Comparison of ENCODE assay signal across 16 mouse cellular contexts in genomic region chr8:84809109-84809940, GRCm38 (mm10). TPM values are rescaled to one million over a fixed set of nuclear protein-coding genes. Genes with fewer than 3 reads are reported as not detected.
DNase-seq lines count a peak whose midpoint lies in the region; ATAC-seq and TF ChIP-seq lines count a peak whose summit lies in the region.
"Had no signal": no experiment of that assay in that cellular context is flagged by ENCODE, and none has a peak within 500 bp of the region (broad histone marks: within the 10 kb centered on the region; RNA-seq: fewer than 3 reads in every experiment).

No protein-coding gene starts in this region.

- H3K36me3 ChIP-seq in hindbrain, embryonic 12.5 days: no peaks in the 10 kb centered on the region
- no peaks in the 10 kb centered on the region for H3K36me3 ChIP-seq in hindbrain, embryonic 16.5 days (ENCODE audit: control insufficient read depth, insufficient read depth, low read length)
- no peaks in the 10 kb centered on the region for H3K36me3 ChIP-seq in midbrain, embryonic 11.5 days (ENCODE audit: control insufficient read depth, insufficient read depth, low read length)
- no peaks in the 10 kb centered on the region for H3K36me3 ChIP-seq in midbrain, embryonic 15.5 days (replicated peaks)
- no peaks in the 10 kb centered on the region for H3K36me3 ChIP-seq in forebrain, embryonic 13.5 days (ENCODE audit: poor library complexity, severe bottlenecking)
- H3K36me3 ChIP-seq in myocyte (ENCODE audit: control insufficient read depth, insufficient read depth): no peaks in the 10 kb centered on the region
- H3K36me3 ChIP-seq: kidney, embryonic 15.5 days; liver, embryonic 12.5 days had no signal

- H3K9me3 ChIP-seq in hindbrain, embryonic 12.5 days (replicated peaks): 0 out of 2 replicates have a peak, but pooled peaks cover 3% of the 10 kb centered on the region
- no peaks in the 10 kb centered on the region for H3K9me3 ChIP-seq in hindbrain, embryonic 16.5 days (ENCODE audit: control insufficient read depth, low read length)
- no peaks in the 10 kb centered on the region for H3K9me3 ChIP-seq in midbrain, embryonic 11.5 days (ENCODE audit: control insufficient read depth, low read length)
- H3K9me3 ChIP-seq in midbrain, embryonic 15.5 days: no peaks in the 10 kb centered on the region
- H3K9me3 ChIP-seq in forebrain, embryonic 13.5 days (replicated peaks): no peaks in the 10 kb centered on the region
- H3K9me3 ChIP-seq: kidney, embryonic 15.5 days had no signal

- DNase-seq in midbrain, embryonic 11.5 days (ENCODE audit: low spot score, missing footprints): peak; percentile 82
- no peak for DNase-seq in heart, adult 8-10 months (ENCODE audit: low spot score)
- DNase-seq: adrenal gland, postnatal 14 days; cerebellum, adult 9-10 months; heart, adult 11 months; layer of hippocampus, postnatal 36 days; thymus, postnatal 36 days had no signal

- WGBS in hindbrain, embryonic 12.5 days: 52% methylated on average over 12 of the region's 12 CpGs
- WGBS in hindbrain, embryonic 16.5 days: 48% methylated on average over 12 of the region's 12 CpGs
- WGBS in midbrain, embryonic 11.5 days: 57% methylated on average over 12 of the region's 12 CpGs
- WGBS in midbrain, embryonic 15.5 days: 62% methylated on average over 12 of the region's 12 CpGs
- 39% methylated on average over 12 of the region's 12 CpGs for WGBS in forebrain, embryonic 13.5 days

- no peak for TF ChIP-seq POLR2A in myocyte (IDR thresholded peaks at IDR 0.05; ENCODE audit: insufficient read length, low read depth)

- H3K4me2 ChIP-seq in hindbrain, embryonic 12.5 days (replicated peaks): no peak overlapping the region
- no peak overlapping the region for H3K4me2 ChIP-seq in hindbrain, embryonic 16.5 days (ENCODE audit: low read length)
- no peak overlapping the region for H3K4me2 ChIP-seq in midbrain, embryonic 11.5 days
- H3K4me2 ChIP-seq in midbrain, embryonic 15.5 days: no peak overlapping the region
- no peak overlapping the region for H3K4me2 ChIP-seq in forebrain, embryonic 13.5 days
- H3K4me2 ChIP-seq in myocyte (ENCODE audit: low read depth): no peak overlapping the region
- H3K4me2 ChIP-seq: kidney, embryonic 15.5 days; liver, embryonic 12.5 days had no signal

- H3K27me3 ChIP-seq in hindbrain, embryonic 12.5 days: peaks cover 70% of the 10 kb centered on the region
- H3K27me3 ChIP-seq in hindbrain, embryonic 16.5 days (replicated peaks; ENCODE audit: control insufficient read depth, insufficient read depth, low read length): peaks cover 3% of the 10 kb centered on the region; the same call in 1 of the 2 replicates
- H3K27me3 ChIP-seq in midbrain, embryonic 11.5 days (ENCODE audit: control insufficient read depth, insufficient read depth, low read length): peaks cover 50% of the 10 kb centered on the region
- H3K27me3 ChIP-seq in midbrain, embryonic 15.5 days (replicated peaks): peaks cover 42% of the 10 kb centered on the region
- peaks cover 18% of the 10 kb centered on the region; the same call in 1 of the 2 replicates for H3K27me3 ChIP-seq in forebrain, embryonic 13.5 days
- H3K27me3 ChIP-seq in myocyte (ENCODE audit: control insufficient read depth, insufficient read depth, insufficient read length): no peaks in the 10 kb centered on the region
- H3K27me3 ChIP-seq: Patski had no signal

- H3K4me3 ChIP-seq in hindbrain, embryonic 12.5 days: no peak overlapping the region
- no peak overlapping the region for H3K4me3 ChIP-seq in hindbrain, embryonic 16.5 days (ENCODE audit: low read length)
- H3K4me3 ChIP-seq in midbrain, embryonic 11.5 days (ENCODE audit: low read depth, low read length): no peak overlapping the region
- H3K4me3 ChIP-seq in midbrain, embryonic 15.5 days: no peak overlapping the region
- H3K4me3 ChIP-seq in forebrain, embryonic 13.5 days: no peak overlapping the region
- no peak overlapping the region for H3K4me3 ChIP-seq in myocyte
- H3K4me3 ChIP-seq: kidney, embryonic 15.5 days; liver, embryonic 12.5 days had no signal

- 0 out of 2 replicates have a peak overlapping the region, but pooled peaks have one; percentile 2 for H3K27ac ChIP-seq in hindbrain, embryonic 12.5 days
- H3K27ac ChIP-seq in hindbrain, embryonic 16.5 days (ENCODE audit: low read depth, low read length): no peak overlapping the region
- H3K27ac ChIP-seq in midbrain, embryonic 11.5 days (ENCODE audit: low read depth, low read length): no peak overlapping the region
- H3K27ac ChIP-seq in midbrain, embryonic 15.5 days: no peak overlapping the region
- peak overlapping the region; percentile 49 for H3K27ac ChIP-seq in forebrain, embryonic 13.5 days
- H3K27ac ChIP-seq: kidney, embryonic 15.5 days; liver, embryonic 12.5 days had no signal

- no peaks in the 10 kb centered on the region for H3K79me2 ChIP-seq in myocyte (ENCODE audit: control insufficient read depth, insufficient read depth)

- no peak overlapping the region for H3K9ac ChIP-seq in hindbrain, embryonic 12.5 days
- no peak overlapping the region for H3K9ac ChIP-seq in hindbrain, embryonic 16.5 days (ENCODE audit: low read depth, low read length)
- H3K9ac ChIP-seq in midbrain, embryonic 11.5 days (ENCODE audit: low read length): no peak overlapping the region
- H3K9ac ChIP-seq in midbrain, embryonic 15.5 days: no peak overlapping the region
- H3K9ac ChIP-seq in forebrain, embryonic 13.5 days: no peak overlapping the region
- H3K9ac ChIP-seq: kidney, embryonic 15.5 days; liver, embryonic 12.5 days had no signal

- no peak overlapping the region for H3ac ChIP-seq in myocyte (ENCODE audit: control insufficient read depth, insufficient read length)

- peak; percentile 33; the same call in 1 of the 2 replicates for ATAC-seq in hindbrain, embryonic 12.5 days (ENCODE audit: low FRiP score)
- ATAC-seq in hindbrain, embryonic 16.5 days: no peak
- no peak for ATAC-seq in midbrain, embryonic 11.5 days (ENCODE audit: low FRiP score)
- ATAC-seq in midbrain, embryonic 15.5 days (replicated peaks): no peak
- peak; percentile 20 for ATAC-seq in forebrain, embryonic 13.5 days
- ATAC-seq: activated CD4-positive, CD25-positive, alpha-beta regulatory T cell, adult 4 months; liver, embryonic 12.5 days; Patski had no signal

- peaks cover 35% of the 10 kb centered on the region for H3K4me1 ChIP-seq in hindbrain, embryonic 12.5 days
- H3K4me1 ChIP-seq in hindbrain, embryonic 16.5 days (ENCODE audit: control insufficient read depth, insufficient read depth, low read depth, low read length): peaks cover 6% of the 10 kb centered on the region
- peaks cover 5% of the 10 kb centered on the region for H3K4me1 ChIP-seq in midbrain, embryonic 11.5 days (ENCODE audit: control insufficient read depth, insufficient read depth, low read length)
- H3K4me1 ChIP-seq in midbrain, embryonic 15.5 days: peaks cover 15% of the 10 kb centered on the region
- H3K4me1 ChIP-seq in forebrain, embryonic 13.5 days: peaks cover 52% of the 10 kb centered on the region

RNA-seq across cellular contexts. Expression of gene Nfix, which starts 9.2 kb away (rescaled TPM):
- 11.6 and 14.2 TPM in 2 replicates for polyA plus RNA-seq in hindbrain, embryonic 12.5 days (2016; fragmentation: Nextera tagmentation; extraction: Ambion mirVana)
- polyA plus RNA-seq in hindbrain, embryonic 16.5 days (2015; fragmentation: Nextera tagmentation; extraction: Ambion mirVana): 94.3 and 109 TPM in 2 replicates
- polyA plus RNA-seq in midbrain, embryonic 11.5 days (2014; fragmentation: Nextera tagmentation; extraction: Ambion mirVana): 2.2 and 2.5 TPM in 2 replicates
- 48.6 and 54.0 TPM in 2 replicates for polyA plus RNA-seq in midbrain, embryonic 15.5 days (2015; fragmentation: Nextera tagmentation; extraction: Ambion mirVana)
- 127 and 145 TPM in 2 replicates for polyA plus RNA-seq in forebrain, embryonic 13.5 days (2015; fragmentation: Nextera tagmentation; extraction: Ambion mirVana)
- 65.7 TPM for polyA plus RNA-seq in myocyte (2012; fragmentation: generic; extraction: Trizol)
- total RNA-seq in heart, adult 8-10 months (2022): 100 to 1,000 TPM; 288 to 356 (median 295) TPM

RNA-seq across cellular contexts. Expression of gene Dand5, which starts 13.3 kb away (rescaled TPM):
- 6.6 and 7.1 TPM in 2 replicates for polyA plus RNA-seq in hindbrain, embryonic 12.5 days (2016; fragmentation: Nextera tagmentation; extraction: Ambion mirVana)
- 15.4 and 17.1 TPM in 2 replicates for polyA plus RNA-seq in hindbrain, embryonic 16.5 days (2015; fragmentation: Nextera tagmentation; extraction: Ambion mirVana)
- polyA plus RNA-seq in midbrain, embryonic 11.5 days (2014; fragmentation: Nextera tagmentation; extraction: Ambion mirVana): 3.9 and 4.6 TPM in 2 replicates
- 12.3 and 13.4 TPM in 2 replicates for polyA plus RNA-seq in midbrain, embryonic 15.5 days (2015; fragmentation: Nextera tagmentation; extraction: Ambion mirVana)
- polyA plus RNA-seq in forebrain, embryonic 13.5 days (2015; fragmentation: Nextera tagmentation; extraction: Ambion mirVana): 7.3 and 8.2 TPM in 2 replicates
- polyA plus RNA-seq in myocyte (2012; fragmentation: generic; extraction: Trizol): 6.7 TPM
- 10 to 100 TPM; 10.3 to 13.2 (median 12.0) TPM for total RNA-seq in heart, adult 8-10 months (2022)

RNA-seq across cellular contexts. Expression of gene Gadd45gip1, which starts 22.0 kb away (rescaled TPM):
- polyA plus RNA-seq in hindbrain, embryonic 12.5 days (2016; fragmentation: Nextera tagmentation; extraction: Ambion mirVana): 35.7 and 38.6 TPM in 2 replicates
- polyA plus RNA-seq in hindbrain, embryonic 16.5 days (2015; fragmentation: Nextera tagmentation; extraction: Ambion mirVana): 40.6 and 40.7 TPM in 2 replicates
- polyA plus RNA-seq in midbrain, embryonic 11.5 days (2014; fragmentation: Nextera tagmentation; extraction: Ambion mirVana): 37.3 and 37.8 TPM in 2 replicates
- 35.5 and 36.1 TPM in 2 replicates for polyA plus RNA-seq in midbrain, embryonic 15.5 days (2015; fragmentation: Nextera tagmentation; extraction: Ambion mirVana)
- polyA plus RNA-seq in forebrain, embryonic 13.5 days (2015; fragmentation: Nextera tagmentation; extraction: Ambion mirVana): 42.6 and 47.0 TPM in 2 replicates
- polyA plus RNA-seq in myocyte (2012; fragmentation: generic; extraction: Trizol): 21.8 TPM
- 10 to 100 TPM; 31.0 to 34.9 (median 33.1) TPM for total RNA-seq in heart, adult 8-10 months (2022)

RNA-seq across cellular contexts. Expression of gene Rad23a, which starts 31.1 kb away (rescaled TPM):
- polyA plus RNA-seq in hindbrain, embryonic 12.5 days (2016; fragmentation: Nextera tagmentation; extraction: Ambion mirVana): 88.8 and 101 TPM in 2 replicates
- 78.2 and 95.4 TPM in 2 replicates for polyA plus RNA-seq in hindbrain, embryonic 16.5 days (2015; fragmentation: Nextera tagmentation; extraction: Ambion mirVana)
- 87.7 and 100 TPM in 2 replicates for polyA plus RNA-seq in midbrain, embryonic 11.5 days (2014; fragmentation: Nextera tagmentation; extraction: Ambion mirVana)
- polyA plus RNA-seq in midbrain, embryonic 15.5 days (2015; fragmentation: Nextera tagmentation; extraction: Ambion mirVana): 88.2 and 91.7 TPM in 2 replicates
- 93.9 and 114 TPM in 2 replicates for polyA plus RNA-seq in forebrain, embryonic 13.5 days (2015; fragmentation: Nextera tagmentation; extraction: Ambion mirVana)
- 139 TPM for polyA plus RNA-seq in myocyte (2012; fragmentation: generic; extraction: Trizol)
- total RNA-seq in heart, adult 8-10 months (2022): 10 to 100 TPM; 82.8 to 92.9 (median 89.3) TPM

RNA-seq across cellular contexts. Expression of gene Calr, which starts 37.4 kb away (rescaled TPM):
- 792 and 820 TPM in 2 replicates for polyA plus RNA-seq in hindbrain, embryonic 12.5 days (2016; fragmentation: Nextera tagmentation; extraction: Ambion mirVana)
- polyA plus RNA-seq in hindbrain, embryonic 16.5 days (2015; fragmentation: Nextera tagmentation; extraction: Ambion mirVana): 743 and 792 TPM in 2 replicates
- 708 and 747 TPM in 2 replicates for polyA plus RNA-seq in midbrain, embryonic 11.5 days (2014; fragmentation: Nextera tagmentation; extraction: Ambion mirVana)
- polyA plus RNA-seq in midbrain, embryonic 15.5 days (2015; fragmentation: Nextera tagmentation; extraction: Ambion mirVana): 669 and 673 TPM in 2 replicates
- 549 and 569 TPM in 2 replicates for polyA plus RNA-seq in forebrain, embryonic 13.5 days (2015; fragmentation: Nextera tagmentation; extraction: Ambion mirVana)
- 385 TPM for polyA plus RNA-seq in myocyte (2012; fragmentation: generic; extraction: Trizol)
- total RNA-seq in heart, adult 8-10 months (2022): 100 to 1,000 TPM; 330 to 410 (median 343) TPM

Comparison
In these comparisons a context has a peak if more than half of its experiments do, and no peak if none do; other contexts are left out.
1. ATAC-seq: peak in hindbrain, embryonic 12.5 days (single experiment) and forebrain, embryonic 13.5 days (single experiment); none in hindbrain, embryonic 16.5 days (single experiment), midbrain, embryonic 11.5 days (single experiment) and midbrain, embryonic 15.5 days (single experiment).
2. H3K27ac ChIP-seq: peak in hindbrain, embryonic 12.5 days (single experiment) and forebrain, embryonic 13.5 days (single experiment); none in hindbrain, embryonic 16.5 days (single experiment), midbrain, embryonic 11.5 days (single experiment) and midbrain, embryonic 15.5 days (single experiment).